Mouse (Mus musculus): ENCODE measurements around the gene Ppp4r3b.

The Ppp4r3b gene

DNA sequence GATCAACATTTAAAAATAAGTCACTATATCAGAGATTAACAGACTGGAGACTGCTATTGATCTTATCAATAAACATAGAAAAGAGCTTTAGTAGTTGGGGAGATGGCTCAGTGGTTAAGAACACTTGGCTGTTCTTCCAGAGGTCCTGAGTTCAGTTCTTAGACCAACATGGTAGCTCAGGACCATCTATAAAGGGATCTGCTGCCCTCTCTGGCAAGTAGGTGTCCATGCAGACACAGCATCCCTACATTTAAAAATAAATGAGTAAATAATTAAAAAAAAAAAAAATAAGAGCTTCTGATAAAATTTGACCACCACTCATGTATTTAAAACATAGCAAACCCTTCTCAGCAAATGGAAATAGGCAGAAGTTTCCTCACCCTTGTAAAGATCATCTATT lies 65.4 kb downstream of the Ppp4r3b start:
- no peak for DNase-seq (ENCODE audit: low read depth)

- DNase-seq (ENCODE audit: low read depth) = peak; percentile 17
Measured at GRCm38 (mm10) chr11:29238551-29238950, 65.9 kb downstream of the Ppp4r3b start.

DNA sequence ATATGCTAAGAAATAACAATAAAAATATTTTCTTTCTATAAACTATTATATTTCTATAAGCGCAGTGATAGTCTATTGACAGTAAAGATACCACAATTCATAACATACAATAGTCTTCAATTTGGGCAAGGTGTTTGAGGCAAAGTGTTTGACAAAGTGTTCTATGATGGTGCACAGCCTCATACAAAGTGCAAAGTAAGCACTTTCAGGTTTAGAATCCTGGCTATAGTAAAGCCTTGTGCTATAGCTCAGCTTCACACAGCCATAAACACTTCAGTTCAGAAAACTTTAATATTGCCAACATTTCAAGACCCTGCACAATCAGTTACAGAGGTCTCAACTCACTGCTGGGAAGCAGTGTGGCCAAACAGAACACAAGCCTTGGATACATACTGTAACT lies 66.7 kb downstream of the Ppp4r3b start:
- DNase-seq (ENCODE audit: low read depth) = no peak

DNA sequence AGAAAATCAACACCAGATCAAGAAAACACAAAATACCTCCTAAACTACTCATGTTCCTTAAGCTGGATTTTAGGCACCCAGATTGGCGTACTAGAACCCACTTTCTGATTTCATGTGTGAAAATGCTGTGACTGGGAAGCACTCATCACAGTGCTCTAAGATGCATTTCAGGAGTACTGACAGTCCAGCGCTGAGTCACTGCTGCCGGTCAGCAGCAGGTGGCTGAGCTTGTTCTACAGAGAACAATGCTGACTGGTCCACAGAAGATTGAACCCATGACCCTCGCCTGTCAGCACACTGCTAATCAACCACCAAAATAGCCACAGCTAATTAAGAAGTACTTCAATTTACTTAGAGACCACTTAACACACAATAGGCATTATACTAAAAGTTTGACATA lies 69.3 kb downstream of the Ppp4r3b start:
- DNase-seq (ENCODE audit: low read depth) = no peak

DNA sequence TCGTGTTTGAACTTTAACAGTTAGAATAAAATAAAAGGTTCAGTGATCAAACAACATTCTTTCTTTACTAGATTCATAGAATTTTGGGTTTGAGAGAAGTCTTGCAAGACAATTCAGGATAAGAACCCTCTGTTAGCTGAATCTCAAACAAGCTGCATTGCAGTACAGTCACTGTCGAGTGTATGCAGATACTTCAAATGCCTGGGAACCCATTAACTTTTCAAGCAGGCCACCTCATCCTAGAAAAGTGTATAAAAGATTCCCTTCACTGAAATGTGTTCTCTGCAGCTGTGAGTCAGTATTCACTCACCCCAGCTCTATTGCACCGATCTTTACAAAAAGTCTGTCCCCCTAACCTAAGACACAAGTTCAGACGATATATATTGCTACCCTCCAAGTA lies 73.3 kb downstream of the Ppp4r3b start:
- peak; percentile 38 for DNase-seq (ENCODE audit: low read depth)

- DNase-seq (ENCODE audit: low read depth) = peak; percentile 98
Measured at GRCm38 (mm10) chr11:29246883-29247650, 74.4 kb downstream of the Ppp4r3b start, which contains the start of gene Cfap36. TSS of gene Cfap36 (minus strand) at chr11:29247409.

DNA sequence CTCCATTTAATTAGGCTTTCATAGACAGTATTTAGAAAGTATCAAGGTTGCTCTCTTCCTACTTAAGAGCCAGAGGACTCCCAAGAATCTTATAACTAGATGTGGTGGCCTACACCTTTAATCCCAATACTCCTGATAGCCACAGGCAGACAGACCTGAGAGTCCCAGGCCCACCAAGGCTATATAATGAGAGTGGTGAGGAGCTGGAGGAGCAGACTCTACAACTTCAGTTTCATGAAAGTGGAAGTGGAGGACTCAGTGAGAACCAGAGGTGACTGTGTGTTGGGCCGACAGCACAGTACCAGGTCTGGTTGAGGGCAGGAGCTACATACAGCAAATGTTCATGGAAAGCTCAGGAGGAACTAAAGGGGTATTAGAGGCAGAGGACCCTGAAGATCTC lies 75.0 kb downstream of the Ppp4r3b start:
- peak; percentile 34 for DNase-seq (ENCODE audit: low read depth)

GRCm38 (mm10) chr11:29248386-29248785 lies 75.7 kb downstream of the Ppp4r3b start:
- no peak for DNase-seq (ENCODE audit: low read depth)

DNA sequence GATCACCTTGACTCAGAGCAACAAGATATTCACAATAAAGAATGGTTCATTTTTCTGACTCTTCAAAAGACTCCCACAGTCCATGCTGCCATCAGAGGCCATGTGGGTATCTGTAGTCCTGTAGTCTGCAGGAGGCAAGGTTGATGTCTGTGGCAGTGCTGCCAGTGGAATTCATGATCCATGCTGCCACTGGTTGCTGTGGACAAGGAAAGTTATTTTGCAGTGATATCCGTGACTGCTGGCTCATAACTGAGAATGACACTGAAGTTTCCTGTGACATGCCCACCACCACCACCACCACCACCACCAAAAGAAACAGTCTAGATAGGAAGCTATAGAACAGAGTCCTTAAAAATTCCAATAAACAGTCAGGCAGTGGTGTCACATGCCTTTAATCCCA lies 82.0 kb downstream of the Ppp4r3b start:
- DNase-seq (ENCODE audit: low read depth) = no peak

- DNase-seq (ENCODE audit: low read depth) = peak; percentile 83
Measured at GRCm38 (mm10) chr11:29267824-29268223, 95.1 kb downstream of the Ppp4r3b start.

Measured in NIH3T3 (cell line).